Mouse (Mus musculus) hindbrain, embryonic 15.5 days (tissue): ENCODE measurements at regions not wholly inside any gene's neighbourhood (a gene's known extent, or its start where the extent isn't known, plus 50 kb on each side); places are given as distances from the start of the nearest gene placed in this dataset.

Experiments
- ATAC-seq: fragments of 200-750 bp; cut with Nextera tagmentation; 2 replicates; pipeline ENCODE4 v1.8.0; 2017; ENCODE audit warnings: low read depth, moderate number of reproducible peaks, moderate TSS enrichment; ENCODE audit not compliant: low FRiP score
- H3K27ac ChIP-seq: fragments of 300-500 bp; sonication (generic); replicated peaks from 2 replicates; pipeline ENCODE4 v1.5.1; 2015; ENCODE audit warnings: mild to moderate bottlenecking, inconsistent platforms
- H3K27me3 ChIP-seq: fragments of 300-500 bp; sonication (generic); 2 replicates; pipeline ENCODE4 v1.6.1; 2015; ENCODE audit warnings: control low read depth, inconsistent platforms
- H3K36me3 ChIP-seq: fragments of 300-500 bp; sonication (generic); 2 replicates; pipeline ENCODE4 v1.6.1; 2015; ENCODE audit warnings: control low read depth, inconsistent platforms
- H3K4me1 ChIP-seq: fragments of 300-500 bp; sonication (generic); replicated peaks from 2 replicates; pipeline ENCODE4 v1.6.1; 2015; ENCODE audit warnings: control low read depth, inconsistent platforms
- H3K4me2 ChIP-seq: fragments of 300-500 bp; sonication (generic); 2 replicates; pipeline ENCODE4 v1.6.1; 2015; ENCODE audit warnings: moderate library complexity, mild to moderate bottlenecking, inconsistent platforms
- H3K4me3 ChIP-seq: fragments of 300-500 bp; sonication (generic); 2 replicates; pipeline ENCODE4 v1.5.1; 2015; ENCODE audit warnings: mild to moderate bottlenecking, inconsistent platforms
- H3K9ac ChIP-seq: fragments of 300-500 bp; sonication (generic); 2 replicates; pipeline ENCODE4 v1.6.1; 2015; ENCODE audit warnings: inconsistent platforms
- H3K9me3 ChIP-seq: fragments of 300-500 bp; sonication (generic); 2 replicates; pipeline ENCODE4 v1.6.1; 2016; ENCODE audit warnings: control low read depth, inconsistent platforms
- WGBS: fragments of 180-500 bp; shearing (Covaris S2); methylation state at CpG from one replicate; pipeline ENCODE4 v1.1.7; 2015; 5-methylcytosine and 5-hydroxymethylcytosine counted together

GRCm38 (mm10) chr13:3752334-3752733 is 51.8 kb downstream of the Calml3 start:
- Histone ChIP-seq H3K9ac (no peak overlapping the region), H3K27me3 (no peaks in the 10 kb centered on the region), H3K4me3 (no peak overlapping the region), H3K4me1 (no peaks in the 10 kb centered on the region), H3K4me2 (no peak overlapping the region), H3K27ac (no peak overlapping the region), H3K9me3 (no peaks in the 10 kb centered on the region), H3K36me3 (no peaks in the 10 kb centered on the region)
- ATAC-seq: no peak
- WGBS: 87% methylated on average over 5 of the region's 5 CpGs

GRCm38 (mm10) chr13:3751222-3751621 is 52.9 kb downstream of the Calml3 start:
- H3K9me3 ChIP-seq: no peaks in the 10 kb centered on the region
- 88% methylated on average over 1 of the region's 1 CpGs for WGBS
- no peak overlapping the region for H3K4me3 ChIP-seq
- no peaks in the 10 kb centered on the region for H3K36me3 ChIP-seq
- H3K27ac ChIP-seq: no peak overlapping the region
- no peak for ATAC-seq
- H3K4me1 ChIP-seq: no peaks in the 10 kb centered on the region
- H3K27me3 ChIP-seq: no peaks in the 10 kb centered on the region
- H3K9ac ChIP-seq: no peak overlapping the region
- H3K4me2 ChIP-seq: no peak overlapping the region

GRCm38 (mm10) chr13:3750756-3751155 is 53.4 kb downstream of the Calml3 start:
- ATAC-seq: no peak
- 70% methylated on average over 1 of the region's 1 CpGs for WGBS

GRCm38 (mm10) chr13:3749646-3750045 is 54.5 kb downstream of the Calml3 start:
- no peaks in the 10 kb centered on the region for H3K4me1 ChIP-seq
- H3K36me3 ChIP-seq: no peaks in the 10 kb centered on the region
- no peak overlapping the region for H3K4me2 ChIP-seq
- no peak for ATAC-seq
- no peak overlapping the region for H3K4me3 ChIP-seq
- H3K27me3 ChIP-seq: no peaks in the 10 kb centered on the region
- H3K27ac ChIP-seq: no peak overlapping the region
- 80% methylated on average over 3 of the region's 3 CpGs for WGBS
- no peak overlapping the region for H3K9ac ChIP-seq
- H3K9me3 ChIP-seq: no peaks in the 10 kb centered on the region

More at GRCm38 (mm10) chr13:3750756-3751155, 53.4 kb downstream of the Calml3 start:
- no peak overlapping the region for H3K4me3 ChIP-seq
- no peaks in the 10 kb centered on the region for H3K36me3 ChIP-seq
- no peaks in the 10 kb centered on the region for H3K9me3 ChIP-seq
- H3K9ac ChIP-seq: no peak overlapping the region
- H3K27ac ChIP-seq: no peak overlapping the region
- H3K4me2 ChIP-seq: no peak overlapping the region
- H3K27me3 ChIP-seq: no peaks in the 10 kb centered on the region
- no peaks in the 10 kb centered on the region for H3K4me1 ChIP-seq

- H3K9ac ChIP-seq: no peak overlapping the region
- no peak overlapping the region for H3K4me2 ChIP-seq
- no peak for ATAC-seq
- H3K4me1 ChIP-seq: no peaks in the 10 kb centered on the region
- no peaks in the 10 kb centered on the region for H3K9me3 ChIP-seq
- no peak overlapping the region for H3K27ac ChIP-seq
- H3K4me3 ChIP-seq: no peak overlapping the region
- H3K36me3 ChIP-seq: no peaks in the 10 kb centered on the region
- no peaks in the 10 kb centered on the region for H3K27me3 ChIP-seq
- 74% methylated on average over 5 of the region's 5 CpGs for WGBS
Measured at GRCm38 (mm10) chr13:3748859-3749258, 55.3 kb downstream of the Calml3 start.

- Histone ChIP-seq H3K4me3 (no peak overlapping the region), H3K4me1 (peaks cover 16% of the 10 kb centered on the region), H3K9ac (no peak overlapping the region), H3K27me3 (no peaks in the 10 kb centered on the region), H3K27ac (no peak overlapping the region), H3K9me3 (no peaks in the 10 kb centered on the region), H3K36me3 (no peaks in the 10 kb centered on the region), H3K4me2 (no peak overlapping the region)
- ATAC-seq: no peak
- WGBS: 73% methylated on average over 10 of the region's 10 CpGs
Measured at GRCm38 (mm10) chr13:3746524-3746923, 57.6 kb downstream of the Calml3 start.

- H3K27ac ChIP-seq: no peak overlapping the region
- H3K27me3 ChIP-seq: no peaks in the 10 kb centered on the region
- H3K4me3 ChIP-seq: no peak overlapping the region
- ATAC-seq: no peak
- H3K9ac ChIP-seq: no peak overlapping the region
- peaks cover 16% of the 10 kb centered on the region for H3K4me1 ChIP-seq
- no peak overlapping the region for H3K4me2 ChIP-seq
- WGBS: 71% methylated on average over 3 of the region's 3 CpGs
- H3K9me3 ChIP-seq: no peaks in the 10 kb centered on the region
- H3K36me3 ChIP-seq: no peaks in the 10 kb centered on the region
Measured at GRCm38 (mm10) chr13:3744870-3745269, 59.2 kb downstream of the Calml3 start.

- Histone ChIP-seq H3K4me2 (no peak overlapping the region), H3K27me3 (no peaks in the 10 kb centered on the region), H3K27ac (no peak overlapping the region), H3K36me3 (no peaks in the 10 kb centered on the region), H3K4me1 (peaks cover 16% of the 10 kb centered on the region), H3K9me3 (no peaks in the 10 kb centered on the region), H3K4me3 (no peak overlapping the region), H3K9ac (no peak overlapping the region)
- WGBS: 94% methylated on average over 6 of the region's 6 CpGs
- ATAC-seq: no peak
Measured at GRCm38 (mm10) chr13:3743692-3744457, 60.2 kb downstream of the Calml3 start.

GRCm38 (mm10) chr13:3742763-3743401 is 61.2 kb downstream of the Calml3 start:
- H3K4me2 ChIP-seq: no peak overlapping the region
- no peak overlapping the region for H3K4me3 ChIP-seq
- 46% methylated on average over 4 of the region's 4 CpGs for WGBS
- peak; percentile 72; the same call in 1 of the 2 replicates for ATAC-seq
- no peaks in the 10 kb centered on the region for H3K27me3 ChIP-seq
- H3K4me1 ChIP-seq: peaks cover 16% of the 10 kb centered on the region
- H3K27ac ChIP-seq: no peak overlapping the region; the same call in 1 of the 2 replicates
- no peak overlapping the region for H3K9ac ChIP-seq
- H3K9me3 ChIP-seq: no peaks in the 10 kb centered on the region
- no peaks in the 10 kb centered on the region for H3K36me3 ChIP-seq

GRCm38 (mm10) chr13:3742094-3742730 is 61.9 kb downstream of the Calml3 start:
- Histone ChIP-seq H3K9me3 (no peaks in the 10 kb centered on the region), H3K4me3 (no peak overlapping the region), H3K27me3 (no peaks in the 10 kb centered on the region), H3K4me1 (peaks cover 16% of the 10 kb centered on the region), H3K27ac (no peak overlapping the region; the same call in 1 of the 2 replicates), H3K36me3 (no peaks in the 10 kb centered on the region), H3K9ac (no peak overlapping the region), H3K4me2 (no peak overlapping the region)
- peak; percentile 85 for ATAC-seq
- 65% methylated on average over 2 of the region's 2 CpGs for whole genome bisulfite sequencing

- Histone ChIP-seq H3K36me3 (no peaks in the 10 kb centered on the region), H3K4me2 (no peak overlapping the region), H3K4me1 (0 out of 2 replicates have a peak, but pooled peaks cover 5% of the 10 kb centered on the region), H3K27me3 (no peaks in the 10 kb centered on the region), H3K4me3 (no peak overlapping the region), H3K9me3 (no peaks in the 10 kb centered on the region), H3K9ac (no peak overlapping the region), H3K27ac (no peak overlapping the region)
- ATAC-seq: peak; percentile 38; the same call in 1 of the 2 replicates
- WGBS: 11% methylated on average over 2 of the region's 2 CpGs
Measured at GRCm38 (mm10) chr13:3730699-3731021, 73.5 kb downstream of the Calml3 start.
